16 mouse cellular contexts compared by ENCODE assay signal in genomic region chr19:25924385-25924769, GRCm38 (mm10).
DNase-seq lines count a peak whose midpoint lies in the region; ATAC-seq lines count a peak whose summit lies in the region.
"Had no signal": no experiment of that assay in that cellular context is flagged by ENCODE, and none has a peak within 500 bp of the region (broad histone marks: within the 10 kb centered on the region; RNA-seq: fewer than 3 reads in every experiment).

No protein-coding gene starts in this region.

- H3K9me3 ChIP-seq in midbrain, embryonic 14.5 days (ENCODE audit: control insufficient read depth, low read length): no peaks in the 10 kb centered on the region
- no peaks in the 10 kb centered on the region for H3K9me3 ChIP-seq in midbrain, embryonic 15.5 days
- H3K9me3 ChIP-seq: heart, embryonic 15.5 days; lung, embryonic 15.5 days had no signal

- H3K27me3 ChIP-seq in midbrain, embryonic 14.5 days (ENCODE audit: control insufficient read depth, insufficient read depth, low read length): no peaks in the 10 kb centered on the region
- H3K27me3 ChIP-seq in midbrain, embryonic 15.5 days (replicated peaks): no peaks in the 10 kb centered on the region
- H3K27me3 ChIP-seq: heart, embryonic 15.5 days; lung, embryonic 15.5 days had no signal

- H3K4me3 ChIP-seq in midbrain, embryonic 14.5 days (replicated peaks; ENCODE audit: low read depth, low read length): no peak overlapping the region
- no peak overlapping the region for H3K4me3 ChIP-seq in midbrain, embryonic 15.5 days
- H3K4me3 ChIP-seq: erythroblast, embryonic 14.5 days; heart, embryonic 15.5 days; lung, embryonic 15.5 days; myocyte had no signal

- H3K36me3 ChIP-seq in midbrain, embryonic 14.5 days (ENCODE audit: control insufficient read depth, insufficient read depth, low read length): no peaks in the 10 kb centered on the region
- no peaks in the 10 kb centered on the region for H3K36me3 ChIP-seq in midbrain, embryonic 15.5 days (replicated peaks)
- H3K36me3 ChIP-seq: G1E; heart, embryonic 15.5 days; lung, embryonic 15.5 days had no signal

- 38% methylated on average over 5 of the region's 5 CpGs for WGBS in midbrain, embryonic 14.5 days
- 52% methylated on average over 5 of the region's 5 CpGs for WGBS in midbrain, embryonic 15.5 days

- H3K27ac ChIP-seq in midbrain, embryonic 14.5 days (replicated peaks; ENCODE audit: low read depth, low read length): no peak overlapping the region
- H3K27ac ChIP-seq in midbrain, embryonic 15.5 days: no peak overlapping the region
- H3K27ac ChIP-seq: heart, embryonic 15.5 days; lung, embryonic 15.5 days had no signal

- no peak overlapping the region for H3K4me2 ChIP-seq in midbrain, embryonic 14.5 days (ENCODE audit: low read length)
- H3K4me2 ChIP-seq in midbrain, embryonic 15.5 days: no peak overlapping the region
- H3K4me2 ChIP-seq: heart, embryonic 15.5 days; lung, embryonic 15.5 days had no signal

- peak; percentile 7 for DNase-seq in heart, adult 8-10 months (ENCODE audit: low spot score)
- no peak for DNase-seq in heart, postnatal 4 days
- DNase-seq in midbrain, embryonic 14.5 days: peak; percentile 15
- peak; percentile 25 for DNase-seq in gastrocnemius, postnatal 14 days
- DNase-seq in skeletal muscle tissue, adult 2 months (ENCODE audit: low read depth, low spot score): peak; percentile 68
- no peak for DNase-seq in cerebellum, postnatal 10 days
- no peak for DNase-seq in spleen, adult 12 weeks (ENCODE audit: low spot score)
- DNase-seq: cerebellum, adult 9-10 months; thymus, adult 2 months had no signal

- intact Hi-C loops in gastrocnemius, postnatal 14 days (cut with DNase I; ENCODE audit: low total_unique reads): no loop called here

- 0 out of 2 replicates have a peak, but pooled peaks cover 4% of the 10 kb centered on the region for H3K4me1 ChIP-seq in midbrain, embryonic 14.5 days (ENCODE audit: control insufficient read depth, insufficient read depth, low read length)
- H3K4me1 ChIP-seq in midbrain, embryonic 15.5 days: no peaks in the 10 kb centered on the region
- H3K4me1 ChIP-seq: heart, embryonic 15.5 days had no signal

- ATAC-seq in midbrain, embryonic 14.5 days (ENCODE audit: low FRiP score, low TSS enrichment): no peak
- ATAC-seq in midbrain, embryonic 15.5 days (replicated peaks): no peak
- ATAC-seq: activated CD4-positive, CD25-positive, alpha-beta regulatory T cell, adult 4 months had no signal

- H3K9ac ChIP-seq in midbrain, embryonic 14.5 days (replicated peaks; ENCODE audit: low read length): no peak overlapping the region
- no peak overlapping the region for H3K9ac ChIP-seq in midbrain, embryonic 15.5 days
- H3K9ac ChIP-seq: heart, embryonic 15.5 days; lung, embryonic 15.5 days had no signal

Comparison
In these comparisons a context has a peak if more than half of its experiments do, and no peak if none do; other contexts are left out.
1. DNase-seq: peak in heart, adult 8-10 months (single experiment), midbrain, embryonic 14.5 days (single experiment), gastrocnemius, postnatal 14 days (single experiment) and skeletal muscle tissue, adult 2 months (single experiment); none in heart, postnatal 4 days (single experiment), cerebellum, postnatal 10 days (0 of 2) and spleen, adult 12 weeks (single experiment).